Mouse (Mus musculus) cerebellum, adult 8-10 months (tissue): ENCODE data around the gene Cacna1b.

Experiments
- DNase-seq: peaks from one replicate; pipeline ENCODE4 v3.0.0; 2022

The Cacna1b gene

DNA sequence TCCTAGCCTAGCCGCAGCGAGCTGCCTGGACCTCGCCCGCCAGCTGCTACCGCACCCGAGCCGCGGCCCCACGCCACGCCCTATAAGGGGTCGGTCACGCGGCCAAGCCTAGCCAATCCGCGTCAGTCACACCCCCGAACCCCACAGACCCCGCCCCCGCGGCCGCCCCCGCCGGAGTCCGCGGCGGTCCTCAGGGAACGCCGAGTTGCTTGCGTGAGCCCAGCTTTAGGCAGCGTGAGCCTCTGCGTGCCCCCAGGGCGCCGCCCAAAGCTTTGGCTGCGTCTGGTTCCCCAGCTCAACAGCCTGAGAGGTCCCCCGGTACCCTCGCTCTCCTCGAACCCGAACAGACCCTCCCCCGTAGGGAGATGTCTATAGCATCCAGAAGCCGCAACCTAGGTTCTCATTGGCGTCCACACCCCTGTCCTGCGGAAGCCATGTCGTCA is at the start of gene Cacna1b:
TSS of gene Cacna1b (minus strand) at position 38 of the 443 bp plus-strand sequence.
- peak; percentile 93 for DNase-seq

DNA sequence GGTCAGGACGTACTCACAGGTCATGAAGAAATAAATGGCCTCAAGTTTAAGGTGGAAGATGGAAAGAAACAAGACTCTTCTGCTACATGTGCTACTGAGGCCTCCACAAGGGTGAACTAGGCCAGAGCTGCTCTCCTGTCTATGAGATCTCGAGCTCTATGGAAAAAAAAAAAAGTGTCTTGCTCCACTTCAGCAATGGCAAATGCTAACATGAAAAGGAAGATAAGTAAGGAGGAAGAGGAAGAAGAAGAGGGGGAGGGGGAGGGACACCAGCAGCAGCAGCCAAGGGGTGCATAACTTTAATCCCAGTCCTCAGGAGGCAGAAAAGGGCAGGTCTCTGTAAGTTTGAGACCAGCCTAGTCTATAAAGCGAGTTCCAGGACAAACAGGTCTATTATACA is 46.8 kb upstream of the Cacna1b start:
- DNase-seq = no peak

DNA sequence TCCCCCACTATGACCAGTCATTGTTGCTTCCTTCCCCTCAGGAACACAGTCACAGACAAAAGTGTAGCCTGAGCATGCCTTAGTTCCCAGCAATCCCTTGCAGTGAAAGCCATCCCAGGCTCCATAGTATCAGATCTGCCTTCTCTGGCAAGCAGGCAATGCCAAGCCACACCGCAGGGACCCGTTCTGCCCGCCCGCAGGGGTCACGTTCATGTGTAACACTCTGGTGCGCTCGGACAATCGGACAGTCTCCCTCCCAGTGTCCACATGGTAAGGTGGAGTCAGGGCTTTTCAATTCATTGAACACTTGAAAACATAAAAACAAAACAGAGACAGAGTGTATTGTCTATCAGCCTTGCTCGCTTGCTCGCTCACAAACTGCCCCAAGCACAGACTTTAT is 44.7 kb upstream of the Cacna1b start:
- no peak for DNase-seq

DNA sequence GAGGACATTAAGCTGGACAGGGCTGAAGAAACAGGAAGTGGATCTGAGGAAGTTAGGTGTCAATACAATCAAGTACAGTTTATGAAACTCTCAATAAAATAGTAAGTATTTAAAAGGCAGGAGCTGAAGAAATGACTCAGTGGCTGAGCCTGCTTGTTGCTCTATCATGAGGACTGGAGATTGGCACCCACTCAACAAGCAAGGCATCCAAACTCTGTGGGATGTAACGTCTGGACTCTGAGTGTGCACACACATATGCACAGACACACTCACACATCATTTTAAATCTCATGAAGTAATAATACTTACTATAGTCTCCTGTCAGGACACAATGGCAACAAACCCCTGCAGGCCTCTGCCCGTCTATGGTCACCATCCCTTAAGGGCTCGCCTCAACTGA is 44.1 kb upstream of the Cacna1b start:
- no peak for DNase-seq

DNA sequence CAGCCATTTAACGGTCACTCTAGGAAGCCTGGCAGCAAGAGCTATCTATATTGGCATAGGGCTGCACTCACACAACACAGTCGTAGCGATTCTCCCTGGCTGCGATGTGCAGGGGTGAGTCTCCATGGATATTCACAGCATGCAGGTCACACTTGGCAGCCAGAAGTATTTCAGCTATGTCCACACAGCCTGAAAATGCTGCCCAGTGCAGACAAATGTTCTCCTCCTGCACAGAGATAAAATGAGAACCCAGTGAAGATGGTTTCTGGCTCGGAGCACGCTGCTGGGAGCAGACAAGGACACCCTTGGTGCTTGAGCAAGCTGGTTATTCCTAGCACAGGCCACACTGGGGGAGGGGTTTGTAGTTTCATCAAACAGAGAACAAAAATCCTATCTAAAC is 43.2 kb upstream of the Cacna1b start:
- DNase-seq = peak; percentile 7

DNA sequence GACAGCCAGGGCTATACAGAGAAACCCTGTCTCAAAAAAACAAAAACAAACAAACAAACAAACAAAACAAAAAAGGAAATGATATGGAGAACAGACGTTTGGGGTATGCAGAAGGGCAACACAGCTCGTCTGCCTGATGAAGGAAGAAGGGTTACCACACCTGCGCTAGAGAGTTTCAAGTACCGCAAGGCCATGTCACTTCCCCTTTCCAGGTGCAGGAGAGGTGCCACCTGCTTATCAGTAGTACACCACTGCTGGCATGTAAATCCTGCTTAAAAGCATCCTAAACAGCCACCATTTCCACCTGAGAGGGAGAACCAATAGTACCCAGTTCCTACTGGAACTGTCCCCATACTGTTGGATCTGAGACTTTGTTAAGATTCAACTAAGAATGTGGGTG is 42.7 kb upstream of the Cacna1b start:
- DNase-seq = no peak

DNA sequence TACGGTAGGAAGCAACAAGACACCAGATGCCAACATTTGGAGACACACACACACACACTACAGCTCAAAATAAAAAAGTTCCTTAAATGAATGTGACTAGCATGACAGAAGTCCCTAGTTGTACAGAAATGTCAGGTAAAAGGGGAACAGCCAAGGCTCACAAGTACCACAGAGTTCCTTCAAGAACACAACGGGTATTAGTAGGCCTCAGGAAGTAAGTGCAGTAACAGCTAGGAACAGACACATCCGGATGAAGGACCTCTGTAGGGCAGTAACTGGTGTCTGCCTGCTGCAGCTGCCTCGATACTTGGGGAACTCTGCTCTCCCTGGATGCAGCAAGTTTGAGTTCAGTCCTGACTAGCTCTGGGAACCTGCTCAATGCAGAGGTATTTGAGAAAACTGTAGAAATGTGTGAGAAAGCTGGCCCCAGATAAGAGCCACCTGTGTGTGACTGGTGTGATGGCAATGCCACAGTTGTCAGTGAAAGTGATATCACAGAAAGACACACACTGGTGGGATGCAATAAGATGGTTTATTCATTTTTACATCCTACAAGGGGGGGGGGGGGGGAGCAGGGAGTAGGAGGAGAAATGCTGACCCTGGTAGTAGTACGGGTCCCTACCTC is 34.0 kb upstream of the Cacna1b start:
- DNase-seq = no peak

DNA sequence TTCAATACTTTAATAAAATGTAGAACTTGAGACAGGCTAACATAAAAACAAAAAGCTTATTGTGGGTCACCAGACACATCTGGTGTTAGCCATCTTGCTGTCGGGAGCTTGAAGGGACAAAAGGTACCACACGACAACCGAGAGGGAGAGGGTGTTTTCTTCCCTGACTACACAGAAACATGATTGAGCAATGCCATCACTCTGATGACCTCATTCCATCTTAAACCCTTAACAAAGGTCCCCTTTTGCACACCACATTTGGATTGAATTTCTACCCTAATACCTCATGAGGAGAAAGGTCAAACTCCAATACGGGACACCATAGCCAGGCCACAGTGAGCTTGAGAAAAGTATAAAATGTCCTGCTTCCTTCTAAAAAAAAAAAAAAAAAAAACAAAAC is 24.3 kb upstream of the Cacna1b start:
- DNase-seq = no peak

DNA sequence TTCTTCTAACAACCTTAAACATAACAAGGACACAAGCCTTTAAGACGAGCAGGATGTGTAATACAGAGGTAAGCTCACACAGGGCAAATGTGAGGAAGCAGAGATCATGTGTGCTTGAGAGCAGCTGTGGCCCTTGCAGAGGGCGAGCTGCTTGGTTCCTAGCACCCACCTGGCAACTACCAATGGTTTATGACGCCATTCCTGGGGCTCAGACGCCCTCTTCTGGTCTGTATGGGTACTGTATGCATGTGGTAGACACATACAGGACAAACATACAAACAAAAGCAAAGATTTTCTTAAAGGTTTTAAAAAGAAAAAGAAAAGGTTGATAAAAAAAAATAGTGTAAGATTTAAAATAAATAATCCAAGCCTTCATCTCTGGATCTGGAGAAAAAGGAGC is 18.3 kb upstream of the Cacna1b start:
- no peak for DNase-seq

DNA sequence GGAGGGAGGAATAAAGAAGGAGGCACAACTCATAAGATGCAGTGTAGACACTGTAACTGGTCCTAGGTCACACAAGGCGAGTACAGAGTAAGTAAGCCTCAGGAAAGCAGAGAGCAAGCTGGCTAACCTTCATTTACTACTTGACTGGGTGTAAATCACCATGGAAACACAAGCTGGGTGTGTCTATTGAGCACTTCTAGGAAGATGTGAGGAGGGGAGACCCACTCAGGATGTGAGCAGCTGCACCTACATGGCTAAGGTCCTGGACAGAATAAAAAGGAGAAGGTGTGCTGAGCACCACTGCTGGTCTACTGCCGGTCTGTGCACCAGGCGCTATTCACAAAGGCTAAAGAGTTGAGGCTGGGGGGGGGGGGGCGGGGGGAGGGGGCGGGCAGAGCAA is 13.9 kb upstream of the Cacna1b start:
- DNase-seq = no peak

DNA sequence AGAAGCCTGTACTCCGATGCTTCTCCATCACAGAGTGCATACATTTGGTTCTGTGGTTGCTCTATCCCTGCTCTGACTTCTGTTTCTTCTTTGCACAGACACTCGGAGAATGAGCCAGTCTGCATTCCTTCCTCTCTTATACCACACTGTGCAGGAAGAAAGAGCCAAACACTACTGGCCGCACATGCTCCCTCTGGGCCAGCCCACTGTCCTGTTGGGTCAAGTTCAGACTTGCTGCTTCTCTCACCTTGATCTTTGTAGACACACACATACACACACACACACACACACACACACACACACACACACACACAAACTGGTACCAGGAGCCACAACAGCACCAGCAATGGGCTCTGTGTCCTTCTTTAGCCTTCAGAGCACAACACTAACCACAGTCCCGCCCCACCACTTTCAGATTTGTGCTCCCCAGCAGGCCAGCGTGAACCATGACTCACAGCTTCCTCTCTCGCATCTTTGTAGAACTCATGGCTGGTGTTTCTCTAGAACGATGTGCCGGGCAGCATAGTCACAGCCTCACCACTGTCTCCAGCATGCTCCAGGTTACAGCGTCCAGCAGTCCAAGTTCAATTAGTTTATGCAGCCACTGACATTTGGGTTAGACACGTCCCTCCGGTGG is 13.1 kb upstream of the Cacna1b start:
- no peak for DNase-seq

DNA sequence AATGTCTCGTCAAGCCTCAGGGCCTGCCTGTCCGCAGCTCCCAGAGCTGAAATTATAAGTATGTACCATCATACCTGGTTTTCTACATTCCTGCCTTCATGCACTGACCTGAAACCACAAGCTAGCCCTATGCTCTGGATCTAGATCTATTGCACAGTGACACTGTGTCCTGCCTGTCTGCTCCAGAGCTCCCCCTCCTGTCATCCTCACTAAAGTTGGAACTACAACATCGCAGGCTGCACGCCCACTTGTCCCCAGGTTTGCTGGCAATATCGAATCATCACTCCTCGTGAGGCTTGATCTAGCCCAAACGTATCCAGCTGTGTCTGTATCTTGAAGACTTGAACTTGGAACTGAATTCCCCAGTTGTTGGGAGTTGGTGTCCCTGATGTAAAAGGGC is 11.9 kb upstream of the Cacna1b start:
- DNase-seq = no peak

DNA sequence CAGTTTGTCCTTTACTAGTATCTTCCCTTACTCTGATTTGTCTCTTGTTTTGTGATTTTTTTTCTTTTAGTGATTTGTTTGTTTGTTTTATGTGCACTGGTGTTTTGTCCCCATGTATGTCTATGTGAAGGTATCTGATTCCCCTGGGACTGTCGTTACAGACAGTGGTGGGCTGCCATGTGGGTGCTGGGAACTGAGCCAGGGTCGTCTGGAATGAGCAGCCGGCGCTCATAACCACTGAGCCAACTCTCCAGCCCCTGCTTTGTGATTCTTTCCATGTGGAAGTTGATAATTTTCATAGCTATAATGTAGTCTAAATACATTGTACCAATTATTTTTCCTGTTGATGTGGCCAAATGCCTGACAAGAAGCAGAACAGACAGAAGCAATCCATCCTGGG is 7.9 kb upstream of the Cacna1b start:
- DNase-seq = no peak

DNA sequence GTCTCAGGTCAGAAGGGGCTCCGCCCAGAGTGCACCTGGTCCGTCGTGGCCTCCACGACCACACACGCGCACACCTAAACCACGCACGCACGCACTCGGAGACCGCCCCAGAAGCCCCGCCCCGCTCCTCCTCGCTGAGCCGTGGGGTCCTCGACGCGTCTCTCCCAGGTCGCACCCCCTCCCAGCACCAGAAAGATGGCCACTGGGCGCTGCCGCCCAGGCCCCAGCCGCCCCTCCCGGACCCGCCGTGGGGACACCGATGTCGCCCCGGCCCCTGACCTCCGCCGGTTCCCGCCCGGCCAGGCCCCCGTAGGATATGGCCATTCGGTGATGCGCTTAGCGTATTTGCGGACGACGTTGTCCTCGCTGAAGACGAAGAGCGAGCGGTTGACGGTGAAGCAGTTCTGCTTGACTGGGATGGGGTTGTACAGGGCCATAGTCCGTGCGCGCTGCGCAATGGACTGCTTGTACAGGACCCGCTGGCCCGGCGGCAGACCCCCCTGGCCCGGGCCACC is 449 bp downstream of the Cacna1b start:
- DNase-seq = no peak

DNA sequence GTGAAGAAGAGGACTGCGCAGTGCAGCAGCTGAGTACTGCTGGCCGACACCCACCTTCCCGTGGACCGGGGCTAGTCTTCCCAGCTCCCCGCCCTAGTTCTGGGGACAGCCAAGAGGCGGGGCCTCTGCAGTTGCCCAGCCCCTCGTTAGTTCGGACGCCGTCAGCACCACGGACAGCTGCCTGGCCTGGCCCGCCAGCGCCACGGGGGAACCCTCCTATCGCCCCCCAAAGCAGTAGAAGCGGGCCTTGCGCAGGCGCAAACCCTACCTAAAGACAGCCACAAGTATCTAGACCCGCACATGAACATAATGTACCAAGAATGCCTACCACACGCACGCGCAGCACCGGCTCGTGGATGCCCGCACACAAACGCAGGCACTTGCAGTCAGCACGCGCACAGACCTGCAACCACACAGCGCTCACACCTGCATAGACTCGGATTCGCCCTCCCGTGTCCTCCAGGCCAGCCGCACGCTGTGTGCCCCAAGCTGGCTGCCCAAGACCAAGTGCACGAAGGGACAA is 968 bp downstream of the Cacna1b start:
- DNase-seq = peak; percentile 65

DNA sequence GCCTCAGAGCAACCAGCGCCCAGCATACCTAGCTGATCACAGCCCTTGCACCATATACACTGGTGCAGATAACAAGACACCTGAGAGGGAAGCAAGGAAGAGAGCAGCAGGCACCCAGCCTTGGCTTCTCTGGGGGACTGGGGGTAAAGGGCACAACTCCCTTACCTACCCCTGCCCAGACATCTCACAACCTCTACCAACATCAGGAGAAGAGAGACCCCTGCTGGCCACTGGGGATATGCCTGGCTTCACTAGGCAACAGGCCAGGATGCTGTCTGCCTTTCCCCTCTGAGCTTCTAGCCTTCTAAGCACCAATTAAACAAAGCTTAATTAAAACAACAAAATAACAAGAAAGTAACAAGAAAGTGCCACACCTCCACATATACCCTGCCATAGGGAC is 7.7 kb downstream of the Cacna1b start:
- peak; percentile 60 for DNase-seq

DNA sequence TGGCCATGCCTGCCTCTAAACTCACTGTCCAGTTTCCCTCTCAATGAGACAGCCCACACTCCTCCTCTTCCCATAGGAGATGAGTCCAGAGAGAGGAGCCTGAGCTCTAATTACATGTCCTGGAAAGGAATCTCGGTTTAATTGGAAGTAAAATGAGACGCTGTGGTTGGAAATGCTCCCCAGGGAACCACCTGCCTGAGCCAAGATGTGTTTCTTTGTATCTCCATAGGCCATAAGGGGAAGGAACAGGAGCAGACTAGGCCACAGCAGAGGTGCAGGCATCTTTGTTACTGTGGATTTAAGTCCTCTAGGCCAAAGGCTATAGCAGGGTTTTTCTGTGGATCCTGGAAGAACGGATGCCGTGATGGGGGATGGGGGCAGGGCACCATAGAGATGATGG is 10.4 kb downstream of the Cacna1b start:
- no peak for DNase-seq

DNA sequence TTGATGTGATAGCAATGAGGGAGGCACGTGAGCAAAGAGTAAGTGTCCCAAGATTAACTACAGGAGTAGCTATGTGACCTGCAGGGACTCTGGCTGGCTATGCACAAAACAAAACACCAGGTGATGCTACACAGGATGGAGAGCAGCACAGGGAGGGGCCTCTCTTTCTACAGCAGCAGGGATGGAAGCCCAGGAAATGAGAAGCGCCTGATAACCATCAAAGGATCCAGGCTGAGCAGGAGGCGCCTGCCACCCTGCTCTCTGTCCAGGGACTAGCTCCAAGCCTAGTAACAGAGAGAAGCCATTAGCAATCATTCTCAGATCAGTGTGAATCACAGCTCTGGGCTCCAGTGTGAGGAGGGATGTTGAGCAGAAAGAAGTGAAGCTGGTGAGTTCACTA is 12.9 kb downstream of the Cacna1b start:
- no peak for DNase-seq

DNA sequence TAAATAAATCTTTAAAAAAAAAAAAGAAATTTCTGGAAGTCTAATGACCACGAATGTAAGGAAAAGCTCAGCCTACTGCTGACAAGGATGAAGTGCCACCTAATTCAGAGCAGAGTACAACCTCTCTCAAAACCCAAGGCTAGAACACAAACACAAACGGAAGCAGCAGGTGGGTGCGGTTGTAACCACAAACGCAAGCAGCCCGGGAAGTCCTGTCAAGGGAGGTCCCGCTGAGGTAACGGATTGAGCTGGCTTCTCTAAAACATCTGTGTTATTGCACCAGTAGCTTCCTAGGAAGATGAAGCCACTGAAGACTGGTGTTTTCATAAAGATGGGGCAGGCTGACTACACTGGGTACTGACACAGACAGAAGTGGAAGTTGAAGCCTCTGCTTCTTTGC is 15.1 kb downstream of the Cacna1b start:
- no peak for DNase-seq

DNA sequence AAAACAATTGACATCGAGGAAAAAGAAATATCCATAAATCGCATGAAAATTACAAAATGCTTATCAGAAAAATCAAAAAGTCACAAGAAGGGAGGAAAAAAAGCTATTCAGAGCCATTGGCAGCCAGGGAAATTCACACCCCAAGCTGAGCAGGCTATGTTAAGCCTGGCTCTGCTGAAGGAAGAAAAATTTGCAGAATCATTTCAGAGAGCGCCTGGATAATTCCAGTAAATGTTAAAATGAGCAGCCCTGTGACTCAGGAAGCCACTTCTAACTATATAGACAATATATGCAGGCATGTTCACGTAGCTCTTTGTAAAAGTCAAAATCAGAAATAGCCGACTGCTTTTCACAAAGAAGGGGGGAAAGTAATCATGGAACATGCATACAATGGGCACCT is 23.3 kb downstream of the Cacna1b start:
- DNase-seq = no peak

DNA sequence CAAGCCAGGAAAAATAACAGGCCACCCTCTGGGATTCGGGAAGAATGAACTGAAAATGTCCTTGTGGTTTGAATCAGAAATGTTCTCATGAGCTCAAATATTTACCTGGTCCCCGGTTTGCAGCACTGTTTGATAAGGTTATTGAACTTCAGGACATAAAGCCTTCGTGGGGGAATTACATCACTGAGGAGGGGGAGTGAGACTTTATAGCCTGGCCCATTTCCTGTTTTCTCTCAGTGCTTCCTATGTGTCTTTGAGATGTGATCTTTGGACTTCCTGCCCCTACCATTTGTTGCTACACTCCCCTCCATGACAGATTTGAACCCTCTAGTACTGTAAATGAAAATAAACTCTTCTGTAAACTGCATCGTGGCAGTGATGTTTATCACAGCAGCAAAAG is 29.8 kb downstream of the Cacna1b start:
- no peak for DNase-seq

DNA sequence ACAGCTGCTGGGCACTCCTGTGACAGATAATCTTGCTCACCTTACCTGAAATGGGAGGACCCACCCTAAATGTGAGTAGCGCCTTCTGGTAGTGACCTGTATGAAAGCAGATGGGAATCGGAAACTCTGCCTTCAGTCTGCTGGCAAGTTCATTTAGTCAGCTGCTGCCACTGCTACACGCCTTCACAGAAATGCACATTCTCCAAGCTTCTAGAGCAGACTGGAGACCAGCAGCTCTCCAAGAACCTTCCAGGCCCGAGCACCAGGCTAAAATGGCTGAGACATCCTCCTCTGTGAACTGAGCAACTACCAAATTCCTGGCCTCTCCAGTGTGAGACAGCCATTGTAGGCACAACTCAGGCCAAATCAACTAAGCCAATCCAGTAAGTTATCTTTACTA is 37.1 kb downstream of the Cacna1b start:
- no peak for DNase-seq

DNA sequence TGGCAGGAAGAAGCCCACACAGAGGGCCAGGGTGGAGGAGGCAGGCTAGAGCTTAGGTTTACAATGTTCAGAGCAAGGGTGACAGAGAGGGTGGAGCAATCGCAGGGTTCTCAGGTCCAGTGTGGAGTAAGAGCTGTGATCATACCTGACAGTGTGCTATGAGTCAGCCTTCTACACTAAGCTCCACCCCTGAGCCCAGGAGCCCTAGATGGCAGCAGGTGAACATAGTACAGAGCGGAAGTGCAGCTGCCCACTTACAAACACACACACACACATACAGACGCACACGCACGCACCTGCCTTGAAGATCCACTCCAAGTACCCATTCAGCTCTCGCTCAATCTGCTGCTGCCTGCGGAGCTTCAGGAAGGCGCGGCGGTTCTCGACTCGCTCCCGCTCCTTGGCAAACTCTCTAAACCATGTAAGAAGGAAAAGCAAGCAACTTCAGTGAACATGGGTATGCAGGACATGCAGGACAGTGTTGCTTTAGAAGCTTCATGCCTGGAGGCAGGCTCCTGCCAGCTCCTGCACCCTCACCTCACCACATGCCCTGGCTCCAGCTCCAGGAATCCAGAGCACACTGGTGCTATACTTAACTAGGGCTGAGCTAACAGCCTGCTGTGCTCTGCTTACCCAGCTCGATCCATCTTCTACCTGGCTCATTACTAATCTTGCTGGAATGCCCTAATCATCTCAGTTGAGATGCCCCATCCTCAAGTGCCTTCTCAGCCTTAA is 43.1 kb downstream of the Cacna1b start:
- no peak for DNase-seq

DNA sequence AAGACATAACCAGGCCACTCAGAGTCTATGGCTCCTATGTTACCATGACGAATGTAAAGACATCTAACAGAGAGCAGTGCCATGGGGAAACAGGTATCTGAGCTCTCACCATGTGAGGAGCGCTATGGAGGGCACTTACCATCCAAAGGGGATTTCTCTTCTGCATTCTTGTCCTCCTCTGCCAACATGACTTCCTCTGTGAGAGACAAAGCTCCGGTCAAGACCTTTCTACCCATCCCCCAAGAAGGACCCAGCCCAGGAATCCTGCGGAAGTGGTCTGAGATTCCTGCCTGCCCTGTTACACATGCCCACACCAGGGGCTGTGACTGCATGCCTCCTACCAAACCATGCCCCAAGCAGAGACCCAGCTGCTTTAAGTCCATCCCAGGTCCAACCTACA is 44.0 kb downstream of the Cacna1b start:
- DNase-seq = no peak
